Mouse (Mus musculus) brain, embryonic 14.5 days (tissue): ENCODE measurements around the gene D11Wsu47e.

Experiments
- CTCF ChIP-seq: fragments of 200-500 bp; IDR thresholded peaks from 2 replicates; pipeline ENCODE4 v1.5.1; 2012; ENCODE audit warnings: inconsistent platforms, mild to moderate bottlenecking, moderate library complexity, borderline replicate concordance; ENCODE audit not compliant: insufficient read depth, insufficient read length; ENCODE audit errors: extremely low read depth
- POLR2A ChIP-seq: fragments of 200-500 bp; IDR thresholded peaks from 2 replicates; pipeline ENCODE4 v1.6.1; 2012; ENCODE audit warnings: mild to moderate bottlenecking, inconsistent platforms, borderline replicate concordance; ENCODE audit not compliant: poor library complexity, insufficient read depth, insufficient read length, severe bottlenecking; ENCODE audit errors: extremely low read depth

DNA sequence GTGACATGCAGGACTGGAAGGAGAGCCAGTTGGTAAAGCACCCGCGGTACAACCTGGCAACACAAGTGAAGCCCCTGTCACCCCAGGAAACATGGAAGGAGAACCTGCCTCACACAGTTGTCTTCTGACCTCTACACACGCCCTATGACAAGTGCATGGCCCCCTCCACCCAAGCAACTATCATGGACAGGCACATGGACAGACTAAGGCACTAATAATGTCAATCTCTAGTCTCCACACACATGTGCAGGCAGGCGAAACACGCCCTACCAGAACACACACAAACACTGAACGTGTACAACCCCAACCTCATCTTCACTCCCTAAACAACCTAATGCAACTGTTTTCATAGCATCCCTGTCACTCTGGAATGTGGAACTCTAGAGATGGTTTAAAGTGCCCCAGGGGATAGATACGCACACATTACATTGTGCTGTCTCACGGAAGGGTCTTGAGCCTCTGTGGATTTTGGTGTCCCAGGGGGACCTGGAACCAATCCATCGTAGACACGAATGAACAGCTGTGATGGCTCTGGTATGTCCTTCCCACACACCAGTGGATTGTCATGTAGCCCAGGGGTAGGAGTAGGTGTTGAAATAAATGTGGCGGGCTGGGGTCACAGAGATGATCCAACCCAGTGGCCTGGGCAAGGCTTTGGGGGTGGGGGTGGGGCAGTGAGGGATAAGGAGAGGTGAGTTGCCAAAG is 52.8 kb downstream of the D11Wsu47e start:
- TF ChIP-seq CTCF: no peak
- TF ChIP-seq POLR2A: no peak
